Mouse (Mus musculus): ENCODE data around the gene Arhgap24. TPM values are rescaled to one million over a fixed set of nuclear protein-coding genes. Genes with fewer than 3 reads are reported as not detected.

Gene Arhgap24
- polyA plus RNA-seq, 1 experiment = 6.8 TPM

- no peak for TF ChIP-seq CTCF (IDR thresholded peaks at IDR 0.05; ENCODE audit: borderline replicate concordance, extremely low read depth, insufficient read depth, insufficient read length)
- TF ChIP-seq POLR2A (IDR thresholded peaks at IDR 0.05; ENCODE audit: borderline replicate concordance, extremely low read depth, insufficient read depth, insufficient read length, poor library complexity, severe bottlenecking) = no peak
- DNase-seq (ENCODE audit: low read depth) = no peak
Observed at GRCm38 (mm10) chr5:102503066-102503465, 21.9 kb downstream of the Arhgap24 start.

DNA sequence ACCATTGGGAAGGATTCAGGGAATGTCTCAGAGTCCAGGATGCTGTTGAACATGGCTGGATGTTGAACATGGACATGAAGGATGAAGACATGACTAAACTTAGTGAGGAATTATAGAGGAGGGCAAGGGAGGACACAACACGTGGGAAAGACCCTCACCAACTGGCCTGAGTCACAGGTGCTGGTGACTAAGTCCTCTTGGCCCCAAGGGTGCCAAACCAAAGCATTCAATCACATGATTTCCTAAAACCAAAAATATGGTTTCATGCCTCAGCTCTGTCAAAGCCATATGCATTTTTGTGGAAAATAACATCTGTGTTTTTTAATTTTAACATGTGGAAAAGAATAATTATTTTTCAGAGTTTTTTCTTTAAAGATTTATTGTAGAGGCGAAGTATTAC, 22.7 kb downstream of the Arhgap24 start:
- TF ChIP-seq CTCF (IDR thresholded peaks at IDR 0.05; ENCODE audit: borderline replicate concordance, extremely low read depth, insufficient read depth, insufficient read length) = no peak
- no peak for TF ChIP-seq POLR2A (IDR thresholded peaks at IDR 0.05; ENCODE audit: borderline replicate concordance, extremely low read depth, insufficient read depth, insufficient read length, poor library complexity, severe bottlenecking)
- no peak for DNase-seq (ENCODE audit: low read depth)

GRCm38 (mm10) chr5:102504557-102504956, 23.4 kb downstream of the Arhgap24 start:
- no peak for TF ChIP-seq POLR2A (IDR thresholded peaks at IDR 0.05; ENCODE audit: borderline replicate concordance, extremely low read depth, insufficient read depth, insufficient read length, poor library complexity, severe bottlenecking)
- TF ChIP-seq CTCF (IDR thresholded peaks at IDR 0.05; ENCODE audit: borderline replicate concordance, extremely low read depth, insufficient read depth, insufficient read length) = no peak
- DNase-seq (ENCODE audit: low read depth) = no peak

GRCm38 (mm10) chr5:102508162-102508561, 27.0 kb downstream of the Arhgap24 start:
- TF ChIP-seq CTCF (IDR thresholded peaks at IDR 0.05; ENCODE audit: borderline replicate concordance, extremely low read depth, insufficient read depth, insufficient read length) = no peak
- TF ChIP-seq POLR2A (IDR thresholded peaks at IDR 0.05; ENCODE audit: borderline replicate concordance, extremely low read depth, insufficient read depth, insufficient read length, poor library complexity, severe bottlenecking) = no peak
- DNase-seq (ENCODE audit: low read depth) = no peak

- TF ChIP-seq POLR2A (IDR thresholded peaks at IDR 0.05; ENCODE audit: borderline replicate concordance, extremely low read depth, insufficient read depth, insufficient read length, poor library complexity, severe bottlenecking) = no peak
- TF ChIP-seq CTCF (IDR thresholded peaks at IDR 0.05; ENCODE audit: borderline replicate concordance, extremely low read depth, insufficient read depth, insufficient read length) = no peak
- peak; percentile 32 for DNase-seq (ENCODE audit: low read depth)
Observed at GRCm38 (mm10) chr5:102509381-102509780, 28.2 kb downstream of the Arhgap24 start.

GRCm38 (mm10) chr5:102511651-102512050, 30.5 kb downstream of the Arhgap24 start:
- DNase-seq (ENCODE audit: low read depth) = no peak
- TF ChIP-seq CTCF (IDR thresholded peaks at IDR 0.05; ENCODE audit: borderline replicate concordance, extremely low read depth, insufficient read depth, insufficient read length) = no peak
- TF ChIP-seq POLR2A (IDR thresholded peaks at IDR 0.05; ENCODE audit: borderline replicate concordance, extremely low read depth, insufficient read depth, insufficient read length, poor library complexity, severe bottlenecking) = no peak

GRCm38 (mm10) chr5:102515496-102515895, 34.3 kb downstream of the Arhgap24 start:
- TF ChIP-seq POLR2A (IDR thresholded peaks at IDR 0.05; ENCODE audit: borderline replicate concordance, extremely low read depth, insufficient read depth, insufficient read length, poor library complexity, severe bottlenecking) (no peak), CTCF (IDR thresholded peaks at IDR 0.05; ENCODE audit: borderline replicate concordance, extremely low read depth, insufficient read depth, insufficient read length) (no peak)
- no peak for DNase-seq (ENCODE audit: low read depth)

DNA sequence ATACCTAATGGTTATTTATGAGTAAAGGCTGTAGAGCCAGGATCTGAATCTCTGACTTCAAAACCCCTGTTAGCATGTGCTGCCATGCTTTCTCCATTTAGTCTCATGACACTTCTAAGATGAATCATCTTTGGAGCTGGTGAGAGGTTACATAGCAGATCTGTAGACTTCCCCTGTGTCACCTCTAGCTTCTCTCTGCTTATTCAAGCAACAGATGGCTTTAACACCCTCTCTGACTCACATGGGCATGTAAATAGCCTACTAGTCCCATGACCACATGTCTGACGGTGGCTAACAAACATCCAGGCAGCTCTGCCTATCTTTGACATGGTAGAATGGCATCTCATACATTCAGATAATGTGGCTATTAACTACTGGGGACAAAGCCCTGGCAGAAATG, 39.3 kb downstream of the Arhgap24 start:
- no peak for TF ChIP-seq POLR2A (IDR thresholded peaks at IDR 0.05; ENCODE audit: borderline replicate concordance, extremely low read depth, insufficient read depth, insufficient read length, poor library complexity, severe bottlenecking)
- no peak for TF ChIP-seq CTCF (IDR thresholded peaks at IDR 0.05; ENCODE audit: borderline replicate concordance, extremely low read depth, insufficient read depth, insufficient read length)
- DNase-seq (ENCODE audit: low read depth) = no peak

DNA sequence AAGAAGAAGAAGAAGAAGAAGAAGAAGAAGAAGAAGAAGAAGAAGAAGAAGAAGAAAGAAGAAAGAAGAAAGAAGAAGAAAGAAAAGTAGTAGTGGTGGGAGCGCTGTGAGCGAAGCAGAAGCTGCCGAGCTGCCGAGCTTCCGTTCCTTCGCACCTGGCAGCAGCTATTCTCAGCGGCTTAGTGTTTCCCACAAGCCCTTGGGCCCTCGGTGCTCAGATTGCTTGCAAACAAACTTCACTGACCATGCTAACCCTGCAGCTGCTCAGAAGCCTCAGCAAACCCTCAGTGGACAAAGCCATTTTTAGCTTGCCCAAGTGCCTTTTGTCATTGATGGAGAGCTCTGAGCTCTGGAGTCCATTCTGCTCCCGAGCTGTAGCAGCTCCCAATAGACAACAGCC, 54.1 kb downstream of the Arhgap24 start:
- TF ChIP-seq POLR2A (IDR thresholded peaks at IDR 0.05; ENCODE audit: borderline replicate concordance, extremely low read depth, insufficient read depth, insufficient read length, poor library complexity, severe bottlenecking) (no peak), CTCF (IDR thresholded peaks at IDR 0.05; ENCODE audit: borderline replicate concordance, extremely low read depth, insufficient read depth, insufficient read length) (no peak)
- no peak for DNase-seq (ENCODE audit: low read depth)

DNA sequence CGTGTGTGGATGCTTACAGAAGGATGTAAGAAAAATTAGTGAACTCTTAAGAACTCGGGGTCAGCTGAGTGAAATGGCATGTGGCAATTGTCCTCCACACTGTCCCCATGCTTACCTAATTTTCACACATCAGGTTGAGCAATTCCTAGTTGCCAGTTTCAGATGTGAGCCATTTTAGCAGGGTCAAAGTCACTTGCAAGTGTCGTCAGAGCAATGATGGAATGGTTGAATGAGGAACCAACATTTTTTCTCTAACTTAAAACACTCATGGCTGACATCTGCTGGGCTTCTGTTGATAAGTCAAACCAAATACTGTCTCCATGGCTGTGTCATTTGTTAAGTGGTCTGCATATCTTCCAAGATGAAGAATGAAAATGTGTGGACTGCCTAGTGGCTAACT, 56.6 kb downstream of the Arhgap24 start:
- no peak for DNase-seq (ENCODE audit: low read depth)
- no peak for TF ChIP-seq CTCF (IDR thresholded peaks at IDR 0.05; ENCODE audit: borderline replicate concordance, extremely low read depth, insufficient read depth, insufficient read length)
- TF ChIP-seq POLR2A (IDR thresholded peaks at IDR 0.05; ENCODE audit: borderline replicate concordance, extremely low read depth, insufficient read depth, insufficient read length, poor library complexity, severe bottlenecking) = no peak

GRCm38 (mm10) chr5:102546296-102546695, 65.1 kb downstream of the Arhgap24 start:
- DNase-seq (ENCODE audit: low read depth) = no peak
- TF ChIP-seq POLR2A (IDR thresholded peaks at IDR 0.05; ENCODE audit: borderline replicate concordance, extremely low read depth, insufficient read depth, insufficient read length, poor library complexity, severe bottlenecking) = no peak
- no peak for TF ChIP-seq CTCF (IDR thresholded peaks at IDR 0.05; ENCODE audit: borderline replicate concordance, extremely low read depth, insufficient read depth, insufficient read length)

DNA sequence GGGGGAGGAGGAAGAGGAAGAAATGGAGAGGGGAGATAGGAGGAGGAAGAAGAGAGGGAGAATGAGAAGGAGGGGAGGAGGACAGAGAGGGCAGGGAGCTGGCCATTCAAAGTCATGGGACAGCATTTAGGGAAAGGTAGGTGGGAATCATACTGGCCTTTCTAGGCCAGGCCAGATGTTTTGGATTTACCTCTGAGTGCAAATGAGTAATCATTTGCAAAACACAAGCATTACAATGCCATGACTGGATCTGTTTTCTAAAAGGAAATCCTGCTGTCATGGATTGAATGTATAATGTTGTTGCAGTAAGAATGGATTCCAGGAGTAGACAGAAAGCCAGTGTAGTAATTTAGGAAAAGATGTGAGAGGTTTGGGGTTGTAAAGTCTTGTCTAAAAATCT, 66.6 kb downstream of the Arhgap24 start:
- TF ChIP-seq CTCF (IDR thresholded peaks at IDR 0.05; ENCODE audit: borderline replicate concordance, extremely low read depth, insufficient read depth, insufficient read length) (no peak), POLR2A (IDR thresholded peaks at IDR 0.05; ENCODE audit: borderline replicate concordance, extremely low read depth, insufficient read depth, insufficient read length, poor library complexity, severe bottlenecking) (no peak)
- no peak for DNase-seq (ENCODE audit: low read depth)
